Mouse (Mus musculus): ENCODE data around the gene Mogs. TPM values are rescaled to one million over a fixed set of nuclear protein-coding genes. Genes with fewer than 3 reads are reported as not detected.

Mogs gene
- polyA plus RNA-seq, 1 experiment = 33.2 TPM

DNA sequence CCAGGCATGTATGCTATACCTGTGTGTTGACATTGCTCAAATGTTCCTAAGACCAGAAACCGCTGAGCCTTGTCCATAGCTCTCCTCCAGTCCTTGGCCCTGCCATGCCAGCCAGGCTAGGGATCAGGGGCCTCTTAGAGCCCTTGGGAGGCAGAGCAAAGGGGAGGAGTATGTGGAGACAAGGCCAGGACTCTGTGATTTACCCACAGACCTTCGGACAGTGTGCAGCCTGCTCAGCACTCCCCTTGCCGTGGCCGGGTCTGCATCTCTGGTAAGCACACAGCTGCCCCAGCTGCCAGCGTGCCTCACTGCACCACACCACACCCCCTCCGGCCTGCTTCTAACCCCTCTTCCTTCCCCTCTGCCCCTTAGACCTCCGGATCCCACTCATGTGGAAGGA, 32.0 kb downstream of the Mogs start:
- no peak overlapping the region for H3K4me2 ChIP-seq (ENCODE audit: low read depth)
- H3K79me2 ChIP-seq (ENCODE audit: control insufficient read depth, insufficient read depth) = peaks cover 17% of the 10 kb centered on the region
- no peak overlapping the region for H3ac ChIP-seq (ENCODE audit: control insufficient read depth, insufficient read length)
- H3K4me3 ChIP-seq = no peak overlapping the region
- H3K27me3 ChIP-seq (ENCODE audit: control insufficient read depth, insufficient read depth, insufficient read length) = no peaks in the 10 kb centered on the region
- no peak for TF ChIP-seq REST (IDR thresholded peaks at IDR 0.05; ENCODE audit: insufficient read depth, insufficient read length)
- TF ChIP-seq USF1 (IDR thresholded peaks at IDR 0.05; ENCODE audit: low read depth) = no peak
- no peak for TF ChIP-seq MAX (IDR thresholded peaks at IDR 0.05; ENCODE audit: low read depth)
- peaks cover 12% of the 10 kb centered on the region for H3K36me3 ChIP-seq (ENCODE audit: control insufficient read depth, insufficient read depth)

DNA sequence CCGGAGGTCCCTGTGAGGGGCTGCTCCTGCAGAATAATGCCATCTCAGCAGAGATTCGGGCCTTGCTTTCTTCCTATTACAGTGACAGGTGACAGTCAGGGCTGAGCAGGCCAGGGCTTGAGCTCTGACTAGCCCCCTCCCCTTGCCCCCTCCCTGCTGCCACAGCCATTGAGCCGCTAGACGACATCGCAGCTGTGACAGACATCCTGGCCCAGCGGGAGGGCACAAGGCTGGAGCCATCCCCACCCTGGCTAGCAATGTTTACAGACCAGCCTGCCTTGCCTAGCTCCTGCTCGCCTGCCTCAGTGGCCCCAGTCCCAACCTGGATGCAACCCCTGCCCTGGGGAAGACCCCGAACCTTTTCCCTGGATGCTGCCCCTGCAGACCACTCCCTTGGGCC, 36.4 kb downstream of the Mogs start:
- H3K4me2 ChIP-seq (ENCODE audit: low read depth) = no peak overlapping the region
- no peak for TF ChIP-seq MAX (IDR thresholded peaks at IDR 0.05; ENCODE audit: low read depth)
- no peak for TF ChIP-seq POLR2A (IDR thresholded peaks at IDR 0.05; ENCODE audit: insufficient read length, low read depth)
- no peak for TF ChIP-seq E2F4 (IDR thresholded peaks at IDR 0.05; ENCODE audit: insufficient read depth)
- TF ChIP-seq TCF3 (IDR thresholded peaks at IDR 0.05; ENCODE audit: insufficient read length, low read depth) = no peak
- no peak for TF ChIP-seq USF1 (IDR thresholded peaks at IDR 0.05; ENCODE audit: low read depth)
- TF ChIP-seq MYOG (IDR thresholded peaks at IDR 0.05; ENCODE audit: control insufficient read depth in 1 of 3, insufficient read depth in 1 of 3, insufficient read length in 2 of 3, low read depth in 2 of 3) = no peak
- TF ChIP-seq TCF12 (IDR thresholded peaks at IDR 0.05; ENCODE audit: insufficient read depth, poor library complexity, severe bottlenecking) = no peak
- H3K4me3 ChIP-seq = no peak overlapping the region
- H3ac ChIP-seq (ENCODE audit: control insufficient read depth, insufficient read length) = no peak overlapping the region
- no peaks in the 10 kb centered on the region for H3K27me3 ChIP-seq (ENCODE audit: control insufficient read depth, insufficient read depth, insufficient read length)
- H3K36me3 ChIP-seq (ENCODE audit: control insufficient read depth, insufficient read depth) = peaks cover 10% of the 10 kb centered on the region
- H3K79me2 ChIP-seq (ENCODE audit: control insufficient read depth, insufficient read depth) = no peaks in the 10 kb centered on the region

DNA sequence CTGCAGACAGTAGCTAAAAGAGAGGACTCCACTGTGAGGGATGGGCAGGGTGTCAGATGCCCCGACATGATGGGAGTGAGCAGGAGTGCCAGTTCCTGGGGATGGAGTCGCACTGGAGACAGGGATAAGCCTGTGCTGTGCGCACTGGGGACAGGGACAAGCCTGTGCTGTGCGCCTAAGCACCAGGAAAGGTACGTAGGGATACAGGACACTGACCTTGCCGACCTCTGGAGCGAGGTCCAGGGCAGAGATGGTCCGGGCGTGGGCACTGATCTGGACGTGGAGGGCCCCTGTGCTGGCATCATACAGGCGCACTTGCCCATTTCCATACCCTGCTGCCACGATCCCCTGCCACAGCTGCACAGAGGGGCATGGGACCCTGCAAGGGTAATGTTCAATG, 37.7 kb downstream of the Mogs start:
- Histone ChIP-seq H3K4me3 (no peak overlapping the region), H3K27me3 (ENCODE audit: control insufficient read depth, insufficient read depth, insufficient read length) (no peaks in the 10 kb centered on the region), H3ac (ENCODE audit: control insufficient read depth, insufficient read length) (no peak overlapping the region), H3K4me2 (ENCODE audit: low read depth) (no peak overlapping the region), H3K79me2 (ENCODE audit: control insufficient read depth, insufficient read depth) (no peaks in the 10 kb centered on the region), H3K36me3 (ENCODE audit: control insufficient read depth, insufficient read depth) (peaks cover 9% of the 10 kb centered on the region)
- peak; percentile 25 for TF ChIP-seq POLR2A (IDR thresholded peaks at IDR 0.05; ENCODE audit: insufficient read length, low read depth)
- peak; percentile 81 for TF ChIP-seq POLR2AphosphoS2 (IDR thresholded peaks at IDR 0.05; ENCODE audit: insufficient read length, low read depth)
- no peak for TF ChIP-seq REST (IDR thresholded peaks at IDR 0.05; ENCODE audit: insufficient read depth, insufficient read length)
- no peak for TF ChIP-seq TCF12 (IDR thresholded peaks at IDR 0.05; ENCODE audit: insufficient read depth, poor library complexity, severe bottlenecking)
- no peak for TF ChIP-seq TCF3 (IDR thresholded peaks at IDR 0.05; ENCODE audit: insufficient read length, low read depth)

DNA sequence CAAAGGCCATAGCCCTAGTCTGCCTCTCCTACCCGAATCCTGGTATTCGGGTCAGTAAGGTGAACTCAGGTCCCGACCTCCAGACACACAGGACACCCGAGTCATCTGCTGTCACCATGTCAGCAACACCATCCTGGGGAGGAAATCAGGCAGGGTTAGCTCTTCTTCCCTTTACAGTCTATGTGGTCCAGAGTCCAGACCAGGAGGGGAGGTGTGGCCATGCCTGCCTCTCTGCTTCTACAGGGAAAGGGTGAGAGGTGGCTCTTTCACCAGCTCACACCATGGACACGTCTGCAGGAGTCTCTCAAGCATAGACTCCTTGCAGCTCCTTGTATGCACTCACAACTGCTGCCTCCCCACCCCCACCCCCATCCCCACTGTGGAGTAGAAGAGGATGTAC, 38.2 kb downstream of the Mogs start:
- Histone ChIP-seq H3ac (ENCODE audit: control insufficient read depth, insufficient read length) (no peak overlapping the region), H3K36me3 (ENCODE audit: control insufficient read depth, insufficient read depth) (peaks cover 9% of the 10 kb centered on the region), H3K27me3 (ENCODE audit: control insufficient read depth, insufficient read depth, insufficient read length) (no peaks in the 10 kb centered on the region), H3K79me2 (ENCODE audit: control insufficient read depth, insufficient read depth) (no peaks in the 10 kb centered on the region), H3K4me3 (no peak overlapping the region), H3K4me2 (ENCODE audit: low read depth) (no peak overlapping the region)
- TF ChIP-seq USF1 (IDR thresholded peaks at IDR 0.05; ENCODE audit: low read depth) (no peak), POLR2A (IDR thresholded peaks at IDR 0.05; ENCODE audit: insufficient read length, low read depth) (no peak), TCF3 (IDR thresholded peaks at IDR 0.05; ENCODE audit: insufficient read length, low read depth) (no peak), CEBPB (IDR thresholded peaks at IDR 0.05; ENCODE audit: insufficient read depth, poor library complexity, severe bottlenecking) (no peak), MYOG (IDR thresholded peaks at IDR 0.05; ENCODE audit: control insufficient read depth in 1 of 3, insufficient read depth in 1 of 3, insufficient read length in 2 of 3, low read depth in 2 of 3) (no peak), TCF12 (IDR thresholded peaks at IDR 0.05; ENCODE audit: insufficient read depth, poor library complexity, severe bottlenecking) (no peak), POLR2AphosphoS2 (IDR thresholded peaks at IDR 0.05; ENCODE audit: insufficient read length, low read depth) (peak; percentile 8)

DNA sequence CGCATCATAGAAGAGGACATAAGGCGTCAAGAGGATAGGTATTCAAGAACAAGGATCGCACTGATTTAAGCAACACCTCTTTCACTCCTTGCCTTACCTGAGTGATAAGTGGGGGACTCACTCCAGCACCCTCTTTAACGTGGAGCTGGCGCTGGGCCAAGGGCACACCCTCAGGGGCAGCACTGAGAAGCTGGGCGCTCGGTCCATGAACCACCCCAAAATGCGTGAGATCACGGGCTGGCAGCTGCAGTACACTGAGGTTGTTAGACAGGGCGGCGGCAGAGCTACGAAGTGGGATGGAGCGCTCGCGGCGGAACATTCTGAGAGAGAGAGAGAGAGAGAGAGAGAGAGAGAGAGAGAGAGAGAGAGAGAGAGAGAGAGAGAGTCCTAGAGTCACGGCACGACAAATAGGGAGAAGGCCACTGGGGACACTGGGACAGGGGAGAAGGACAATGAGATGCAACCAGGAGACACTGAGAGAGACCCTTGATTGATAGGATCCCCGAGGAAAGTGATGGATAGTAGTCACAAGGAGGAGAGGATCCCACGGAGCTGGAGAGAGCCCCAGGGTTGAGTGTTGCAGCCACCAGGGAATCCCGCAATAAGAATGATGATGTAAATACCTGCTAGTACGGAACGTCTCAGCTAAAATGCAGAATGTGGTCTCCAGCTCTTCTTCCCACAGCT, 40.4 kb downstream of the Mogs start:
- Histone ChIP-seq H3K27me3 (ENCODE audit: control insufficient read depth, insufficient read depth, insufficient read length) (no peaks in the 10 kb centered on the region), H3K36me3 (ENCODE audit: control insufficient read depth, insufficient read depth) (peaks cover 4% of the 10 kb centered on the region), H3K4me3 (peak overlapping the region; percentile 58), H3K79me2 (ENCODE audit: control insufficient read depth, insufficient read depth) (no peaks in the 10 kb centered on the region), H3ac (ENCODE audit: control insufficient read depth, insufficient read length) (no peak overlapping the region), H3K4me2 (ENCODE audit: low read depth) (peak overlapping the region; percentile 89)
- no peak for TF ChIP-seq REST (IDR thresholded peaks at IDR 0.05; ENCODE audit: insufficient read depth, insufficient read length)
- TF ChIP-seq MAX (IDR thresholded peaks at IDR 0.05; ENCODE audit: low read depth) = no peak
- no peak for TF ChIP-seq E2F4 (IDR thresholded peaks at IDR 0.05; ENCODE audit: insufficient read depth)
- TF ChIP-seq SRF (IDR thresholded peaks at IDR 0.05; ENCODE audit: control insufficient read depth, insufficient read length, low read depth) = no peak
- no peak for TF ChIP-seq POLR2A (IDR thresholded peaks at IDR 0.05; ENCODE audit: insufficient read length, low read depth)
- no peak for TF ChIP-seq TCF3 (IDR thresholded peaks at IDR 0.05; ENCODE audit: insufficient read length, low read depth)
- no peak for TF ChIP-seq TCF12 (IDR thresholded peaks at IDR 0.05; ENCODE audit: insufficient read depth, poor library complexity, severe bottlenecking)
- no peak for TF ChIP-seq MYOD1 (IDR thresholded peaks at IDR 0.05; ENCODE audit: control insufficient read depth in 1 of 3, insufficient read length in 2 of 3, low read depth in 2 of 3)
- TF ChIP-seq POLR2AphosphoS2 (IDR thresholded peaks at IDR 0.05; ENCODE audit: insufficient read length, low read depth) = no peak
- no peak for TF ChIP-seq MYOG (IDR thresholded peaks at IDR 0.05; ENCODE audit: control insufficient read depth in 1 of 3, insufficient read depth in 1 of 3, insufficient read length in 2 of 3, low read depth in 2 of 3)
- TF ChIP-seq USF1 (IDR thresholded peaks at IDR 0.05; ENCODE audit: low read depth) = no peak
- TF ChIP-seq CEBPB (IDR thresholded peaks at IDR 0.05; ENCODE audit: insufficient read depth, poor library complexity, severe bottlenecking) = no peak
